Mouse (Mus musculus): ENCODE data around the gene Cpvl. TPM values are rescaled to one million over a fixed set of nuclear protein-coding genes. Genes with fewer than 3 reads are reported as not detected.

Gene Cpvl
- polyA plus RNA-seq, 1 experiment from 2014 or later: not detected

DNA sequence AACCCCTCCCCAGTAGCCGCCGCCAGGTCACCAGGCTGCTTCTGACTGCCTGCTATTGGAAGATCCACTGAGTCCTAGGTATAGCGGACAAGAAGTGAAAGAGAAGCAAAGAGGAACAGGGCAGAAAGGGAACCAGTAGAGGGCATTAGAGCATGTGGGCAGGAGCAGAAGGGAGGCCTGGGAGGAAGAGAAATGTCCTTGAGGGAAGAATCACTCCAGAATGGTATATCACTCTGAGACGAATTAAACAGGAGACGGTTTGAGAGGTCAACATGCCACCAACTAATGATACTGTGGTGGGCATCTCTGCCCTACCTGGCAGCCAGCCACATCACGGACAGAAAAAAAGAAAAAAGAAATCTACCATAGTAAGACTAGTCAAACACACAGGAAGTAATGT lies 9.9 kb downstream of the Cpvl start:
- H3K9me3 ChIP-seq (replicated peaks): no peaks in the 10 kb centered on the region
- WGBS: 89% methylated on average over 6 of the region's 6 CpGs
- no peaks in the 10 kb centered on the region for H3K36me3 ChIP-seq (ENCODE audit: poor library complexity, severe bottlenecking)
- peaks cover 44% of the 10 kb centered on the region for H3K4me1 ChIP-seq
- no peak overlapping the region for H3K27ac ChIP-seq
- H3K4me3 ChIP-seq: no peak overlapping the region
- H3K9ac ChIP-seq: no peak overlapping the region
- ATAC-seq: no peak
- no peaks in the 10 kb centered on the region for H3K27me3 ChIP-seq
- H3K4me2 ChIP-seq: no peak overlapping the region

DNA sequence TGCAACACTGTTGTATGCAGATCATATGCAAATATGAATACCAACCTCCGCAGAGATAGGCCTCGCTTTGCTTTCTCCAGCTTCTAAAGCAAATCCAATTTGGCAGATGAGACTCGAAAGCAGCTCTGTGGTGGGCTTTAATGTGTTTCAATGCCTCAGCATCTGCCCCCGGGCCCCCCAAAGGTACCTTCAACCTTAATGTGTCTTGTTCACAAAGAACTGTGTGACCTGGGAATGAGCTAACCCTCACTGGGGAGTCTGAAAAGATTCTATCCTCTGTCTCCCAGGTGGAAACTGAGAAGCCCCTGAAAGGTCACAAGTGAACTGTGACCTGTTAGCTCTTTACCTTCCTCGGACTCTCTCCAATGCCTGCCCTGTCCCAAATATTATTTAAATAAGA lies 11.9 kb downstream of the Cpvl start:
- ATAC-seq: no peak
- Histone ChIP-seq H3K27ac (no peak overlapping the region), H3K4me3 (no peak overlapping the region), H3K27me3 (no peaks in the 10 kb centered on the region), H3K4me1 (peaks cover 30% of the 10 kb centered on the region), H3K9ac (no peak overlapping the region), H3K9me3 (replicated peaks) (no peaks in the 10 kb centered on the region), H3K4me2 (no peak overlapping the region), H3K36me3 (ENCODE audit: poor library complexity, severe bottlenecking) (no peaks in the 10 kb centered on the region)
- 66% methylated on average over 5 of the region's 5 CpGs for WGBS

DNA sequence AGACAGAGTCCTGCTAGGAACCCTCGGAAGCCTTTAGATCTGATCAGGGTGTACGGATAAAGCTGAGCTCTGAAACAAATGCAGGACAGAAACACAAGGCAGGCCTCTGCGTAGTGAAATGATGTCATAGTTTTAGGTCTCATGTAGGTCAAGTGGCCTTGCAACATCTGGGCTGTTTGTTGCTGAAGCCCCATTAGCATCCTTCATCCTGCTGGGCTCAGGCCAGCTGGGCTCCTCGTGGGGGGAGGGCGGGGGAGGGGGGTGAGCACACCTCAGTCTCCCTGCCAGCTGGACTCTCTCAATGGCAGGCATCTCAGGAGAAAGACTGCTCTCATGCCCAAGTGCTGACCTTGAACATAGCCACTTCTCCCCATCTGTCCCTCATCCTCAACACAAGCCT lies 12.6 kb downstream of the Cpvl start:
- ATAC-seq: no peak
- no peak overlapping the region for H3K4me2 ChIP-seq
- H3K27me3 ChIP-seq: no peaks in the 10 kb centered on the region
- no peak overlapping the region for H3K27ac ChIP-seq
- H3K9me3 ChIP-seq (replicated peaks): no peaks in the 10 kb centered on the region
- H3K36me3 ChIP-seq (ENCODE audit: poor library complexity, severe bottlenecking): no peaks in the 10 kb centered on the region
- 20% methylated on average over 5 of the region's 5 CpGs for WGBS
- H3K4me3 ChIP-seq: no peak overlapping the region
- H3K4me1 ChIP-seq: peaks cover 23% of the 10 kb centered on the region
- H3K9ac ChIP-seq: no peak overlapping the region

DNA sequence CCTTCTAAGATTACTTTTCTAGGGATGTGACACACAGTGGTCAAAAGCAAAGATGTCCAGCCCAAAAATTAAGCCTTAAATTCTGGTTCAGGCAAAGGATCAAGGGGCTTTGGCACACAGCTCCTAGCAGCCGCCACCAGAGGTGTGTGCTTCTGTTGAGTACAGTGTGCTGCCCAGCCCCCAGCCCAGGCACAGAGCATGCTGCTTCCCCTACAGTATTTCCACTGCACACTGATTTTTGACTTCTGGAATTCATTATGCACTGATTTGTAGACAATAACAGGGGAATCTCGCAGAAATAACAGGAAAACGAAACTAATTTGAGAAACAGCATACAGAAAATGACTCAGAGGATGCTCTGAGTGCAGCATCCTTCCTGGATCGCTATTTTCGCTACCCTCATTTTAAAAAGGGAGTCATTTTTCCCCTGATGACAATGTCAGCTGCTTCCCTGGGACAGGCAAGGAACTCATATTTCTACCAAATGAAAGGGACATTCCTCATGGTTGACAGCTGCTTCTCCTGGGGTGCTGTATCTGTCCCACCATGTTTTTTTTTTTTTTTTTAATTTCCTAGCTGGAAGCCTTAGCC lies 14.5 kb downstream of the Cpvl start:
- H3K36me3 ChIP-seq (ENCODE audit: poor library complexity, severe bottlenecking): no peaks in the 10 kb centered on the region
- H3K27ac ChIP-seq: no peak overlapping the region
- H3K9ac ChIP-seq: no peak overlapping the region
- no peak overlapping the region for H3K4me3 ChIP-seq
- H3K4me2 ChIP-seq: no peak overlapping the region
- no peak for ATAC-seq
- H3K4me1 ChIP-seq: peaks cover 17% of the 10 kb centered on the region
- no peaks in the 10 kb centered on the region for H3K9me3 ChIP-seq (replicated peaks)
- 83% methylated on average over 5 of the region's 5 CpGs for WGBS
- no peaks in the 10 kb centered on the region for H3K27me3 ChIP-seq

DNA sequence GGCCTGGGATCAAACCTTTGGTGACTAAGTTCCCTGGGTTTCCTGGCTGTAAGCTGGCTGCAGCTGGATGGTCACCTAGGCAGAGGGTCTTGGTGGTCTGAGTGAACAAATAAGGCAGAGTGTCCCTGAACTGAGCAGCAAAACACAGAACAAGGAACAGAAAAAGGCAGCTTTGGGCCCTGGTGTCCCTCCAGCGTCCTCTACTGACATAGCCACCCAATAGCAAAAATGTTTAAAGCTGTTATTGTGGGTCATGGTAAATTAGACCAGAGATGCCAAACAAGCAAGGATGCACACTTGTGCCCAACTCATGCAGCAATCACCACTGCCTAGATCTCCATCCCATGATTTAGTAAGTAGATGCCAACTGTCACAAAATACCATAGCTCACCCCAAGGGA lies 16.5 kb downstream of the Cpvl start:
- H3K4me2 ChIP-seq: no peak overlapping the region
- no peaks in the 10 kb centered on the region for H3K36me3 ChIP-seq (ENCODE audit: poor library complexity, severe bottlenecking)
- H3K27me3 ChIP-seq: no peaks in the 10 kb centered on the region
- 71% methylated on average over 1 of the region's 1 CpGs for WGBS
- H3K4me3 ChIP-seq: no peak overlapping the region
- H3K27ac ChIP-seq: no peak overlapping the region
- ATAC-seq: no peak
- no peak overlapping the region for H3K9ac ChIP-seq
- H3K9me3 ChIP-seq (replicated peaks): no peaks in the 10 kb centered on the region
- H3K4me1 ChIP-seq: peaks cover 15% of the 10 kb centered on the region

DNA sequence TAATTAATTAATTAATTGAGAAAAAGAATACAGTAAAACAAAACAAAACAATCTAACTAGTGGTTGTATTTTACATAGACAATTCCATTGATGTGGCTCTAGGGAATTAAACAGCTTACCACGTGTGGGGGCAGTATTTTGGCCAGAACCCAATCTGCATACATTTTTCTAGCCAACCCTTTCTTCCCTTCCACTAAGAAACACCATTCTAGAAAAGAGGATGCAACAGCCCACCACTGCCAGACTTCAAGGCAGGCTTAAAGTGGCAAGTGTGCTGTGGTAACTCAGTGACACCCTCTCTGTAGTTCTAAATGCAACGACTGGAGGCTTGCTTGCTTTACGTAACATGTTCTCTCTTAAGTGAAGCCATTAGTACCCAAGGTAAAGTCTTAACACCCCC lies 18.6 kb downstream of the Cpvl start:
- no peak overlapping the region for H3K4me2 ChIP-seq
- H3K4me1 ChIP-seq: peaks cover 6% of the 10 kb centered on the region; the same call in 1 of the 2 replicates
- WGBS: 73% methylated on average over 3 of the region's 3 CpGs
- 0 out of 2 replicates have a peak, but pooled peaks cover 5% of the 10 kb centered on the region for H3K27me3 ChIP-seq
- ATAC-seq: no peak
- no peaks in the 10 kb centered on the region for H3K9me3 ChIP-seq (replicated peaks)
- H3K27ac ChIP-seq: no peak overlapping the region
- no peaks in the 10 kb centered on the region for H3K36me3 ChIP-seq (ENCODE audit: poor library complexity, severe bottlenecking)
- H3K4me3 ChIP-seq: no peak overlapping the region
- no peak overlapping the region for H3K9ac ChIP-seq

DNA sequence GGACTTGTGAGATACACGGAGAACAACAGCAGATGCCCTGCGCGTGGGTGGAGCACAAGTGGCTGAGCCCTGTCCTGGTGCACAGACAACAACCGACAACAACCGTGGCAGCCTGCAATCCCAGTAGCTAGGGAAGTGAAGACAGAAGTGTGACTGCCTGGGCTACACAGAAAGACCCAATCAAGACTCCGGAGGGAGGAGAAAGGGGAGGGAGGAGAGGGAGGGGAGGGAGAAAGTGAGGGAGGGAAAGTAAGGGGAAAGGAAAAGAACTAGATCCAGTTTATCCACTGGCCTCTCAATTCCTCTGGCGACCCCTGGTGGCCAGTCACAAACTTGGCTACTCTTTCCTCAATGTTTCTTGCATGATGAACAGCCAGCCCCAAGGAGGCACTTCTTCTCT lies 20.1 kb downstream of the Cpvl start:
- no peaks in the 10 kb centered on the region for H3K36me3 ChIP-seq (ENCODE audit: poor library complexity, severe bottlenecking)
- no peaks in the 10 kb centered on the region for H3K9me3 ChIP-seq (replicated peaks)
- WGBS: 10% methylated on average over 7 of the region's 7 CpGs
- H3K27me3 ChIP-seq: 0 out of 2 replicates have a peak, but pooled peaks cover 5% of the 10 kb centered on the region
- no peak overlapping the region for H3K9ac ChIP-seq
- no peaks in the 10 kb centered on the region for H3K4me1 ChIP-seq
- no peak overlapping the region for H3K27ac ChIP-seq
- no peak overlapping the region for H3K4me3 ChIP-seq
- H3K4me2 ChIP-seq: peak overlapping the region; percentile 37
- ATAC-seq: peak; percentile 55

DNA sequence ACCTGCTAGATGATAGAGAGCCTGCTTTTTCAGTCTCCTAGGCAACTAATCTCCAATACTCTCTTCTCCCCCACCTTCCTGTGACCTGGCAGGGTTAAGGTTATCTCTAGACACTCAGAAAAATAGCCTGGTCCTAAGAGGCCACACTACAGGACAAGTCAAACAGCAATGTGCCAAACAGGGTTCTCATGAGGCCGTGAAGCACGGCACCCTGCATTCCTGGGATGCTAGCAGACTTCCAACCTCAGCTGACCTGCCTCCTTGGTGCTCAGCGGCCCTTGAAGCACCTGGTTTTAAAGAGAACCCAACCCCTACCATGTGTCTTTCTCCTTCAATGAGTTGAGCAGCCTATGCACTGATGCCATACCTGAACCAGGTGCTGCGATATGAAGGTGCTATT lies 22.0 kb downstream of the Cpvl start:
- no peak overlapping the region for H3K9ac ChIP-seq
- H3K27me3 ChIP-seq: 0 out of 2 replicates have a peak, but pooled peaks cover 5% of the 10 kb centered on the region
- 77% methylated on average over 4 of the region's 4 CpGs for WGBS
- no peak overlapping the region for H3K27ac ChIP-seq
- H3K9me3 ChIP-seq (replicated peaks): no peaks in the 10 kb centered on the region
- H3K4me2 ChIP-seq: no peak overlapping the region
- ATAC-seq: no peak
- no peaks in the 10 kb centered on the region for H3K4me1 ChIP-seq
- no peaks in the 10 kb centered on the region for H3K36me3 ChIP-seq (ENCODE audit: poor library complexity, severe bottlenecking)
- H3K4me3 ChIP-seq: no peak overlapping the region

DNA sequence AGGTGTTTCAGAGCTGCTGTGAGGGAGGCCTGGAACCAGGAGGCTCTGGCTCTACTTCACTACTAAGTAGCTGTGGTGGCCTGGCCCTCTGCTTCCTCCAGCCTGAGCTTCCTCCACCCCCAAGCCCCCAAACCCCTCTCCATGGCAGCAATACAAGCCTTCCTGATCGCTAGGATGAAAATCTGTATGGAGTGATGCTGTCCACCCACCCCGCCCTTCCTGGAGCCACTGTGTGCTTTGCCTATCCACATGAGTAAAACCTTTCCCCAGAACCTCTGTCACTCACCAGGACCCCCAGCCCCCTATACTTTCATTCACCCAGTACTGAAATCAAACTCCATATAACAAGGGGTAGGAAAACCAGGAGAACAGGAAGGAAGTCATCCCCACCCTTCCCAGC lies 22.6 kb downstream of the Cpvl start:
- WGBS: 90% methylated on average over 2 of the region's 2 CpGs
- H3K27me3 ChIP-seq: 0 out of 2 replicates have a peak, but pooled peaks cover 5% of the 10 kb centered on the region
- H3K4me2 ChIP-seq: no peak overlapping the region
- no peak overlapping the region for H3K9ac ChIP-seq
- no peaks in the 10 kb centered on the region for H3K4me1 ChIP-seq
- no peak overlapping the region for H3K27ac ChIP-seq
- no peaks in the 10 kb centered on the region for H3K9me3 ChIP-seq (replicated peaks)
- no peak overlapping the region for H3K4me3 ChIP-seq
- no peaks in the 10 kb centered on the region for H3K36me3 ChIP-seq (ENCODE audit: poor library complexity, severe bottlenecking)
- no peak for ATAC-seq

DNA sequence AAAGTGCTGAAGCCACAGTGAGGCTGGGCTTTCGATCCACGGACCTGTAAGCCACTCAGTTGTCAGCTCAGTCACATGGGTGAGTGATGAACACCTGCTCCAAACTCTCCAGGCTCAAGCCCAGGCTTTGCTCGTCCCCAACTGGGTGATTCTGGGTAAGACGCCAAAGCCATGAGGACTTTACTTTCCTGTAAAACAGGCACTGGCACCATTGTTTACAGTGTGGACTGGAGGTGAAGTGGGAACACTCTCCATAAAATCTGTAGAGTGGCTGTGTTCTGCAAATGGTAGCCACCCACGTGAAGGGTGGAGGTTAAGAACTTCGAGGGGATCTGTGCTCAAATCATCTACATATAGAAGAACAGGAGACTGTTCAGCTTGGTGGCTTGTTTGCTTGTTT lies 23.2 kb downstream of the Cpvl start:
- no peak overlapping the region for H3K4me3 ChIP-seq
- WGBS: 83% methylated on average over 6 of the region's 6 CpGs
- no peak for ATAC-seq

DNA sequence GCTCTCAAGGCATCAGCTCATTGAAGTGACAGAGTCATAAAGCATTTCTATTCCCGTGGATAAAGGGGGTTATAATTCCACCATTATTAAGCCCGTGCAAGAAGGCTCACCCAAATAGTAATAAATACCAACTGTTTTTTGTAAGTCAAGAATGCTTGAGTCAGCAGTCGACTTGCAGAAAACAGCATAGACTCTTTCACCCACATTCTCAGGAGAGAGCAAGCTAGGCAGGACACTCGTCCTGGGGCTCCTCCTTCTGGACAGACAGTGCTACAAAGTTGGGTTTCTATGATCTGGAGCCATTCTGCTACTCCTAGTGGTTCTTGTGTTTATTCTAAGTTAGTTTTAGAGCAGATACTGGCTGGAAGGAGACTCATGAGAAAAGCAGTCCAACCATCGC lies 24.4 kb downstream of the Cpvl start:
- no peak for ATAC-seq
- Histone ChIP-seq H3K9ac (no peak overlapping the region), H3K4me3 (no peak overlapping the region), H3K4me1 (peaks cover 9% of the 10 kb centered on the region), H3K27me3 (0 out of 2 replicates have a peak, but pooled peaks cover 5% of the 10 kb centered on the region), H3K36me3 (ENCODE audit: poor library complexity, severe bottlenecking) (no peaks in the 10 kb centered on the region), H3K9me3 (replicated peaks) (no peaks in the 10 kb centered on the region), H3K27ac (no peak overlapping the region), H3K4me2 (no peak overlapping the region)
- 57% methylated on average over 5 of the region's 5 CpGs for WGBS

More for the DNA sequence above, 23.2 kb downstream of the Cpvl start:
- Histone ChIP-seq H3K9me3 (replicated peaks) (no peaks in the 10 kb centered on the region), H3K9ac (no peak overlapping the region), H3K4me1 (peaks cover 5% of the 10 kb centered on the region), H3K27ac (no peak overlapping the region), H3K27me3 (0 out of 2 replicates have a peak, but pooled peaks cover 5% of the 10 kb centered on the region), H3K4me2 (no peak overlapping the region), H3K36me3 (ENCODE audit: poor library complexity, severe bottlenecking) (no peaks in the 10 kb centered on the region)

DNA sequence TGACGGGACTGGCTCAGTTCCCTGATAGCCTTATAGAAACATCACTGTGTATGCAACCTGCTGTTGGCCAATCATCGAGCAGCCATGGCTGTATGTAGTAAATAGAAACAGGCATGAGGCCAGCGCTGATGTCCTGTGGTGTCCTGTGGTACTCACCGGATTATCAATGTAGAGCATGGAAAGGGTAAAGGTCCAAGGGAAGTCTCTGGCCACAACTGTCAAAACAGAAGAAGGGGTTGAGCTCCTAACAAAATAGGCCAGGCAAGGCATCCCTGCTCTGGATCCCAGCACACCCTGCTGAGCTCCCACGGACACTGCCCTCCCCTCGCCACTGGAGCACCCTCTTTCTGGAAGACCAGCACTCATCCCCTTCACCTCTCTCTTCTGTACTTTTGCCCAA lies 25.1 kb downstream of the Cpvl start:
- Histone ChIP-seq H3K4me3 (no peak overlapping the region), H3K4me1 (peaks cover 9% of the 10 kb centered on the region), H3K27me3 (0 out of 2 replicates have a peak, but pooled peaks cover 5% of the 10 kb centered on the region), H3K9me3 (replicated peaks) (no peaks in the 10 kb centered on the region), H3K4me2 (no peak overlapping the region), H3K9ac (no peak overlapping the region), H3K27ac (no peak overlapping the region), H3K36me3 (ENCODE audit: poor library complexity, severe bottlenecking) (no peaks in the 10 kb centered on the region)
- ATAC-seq: no peak
- 87% methylated on average over 6 of the region's 6 CpGs for WGBS

DNA sequence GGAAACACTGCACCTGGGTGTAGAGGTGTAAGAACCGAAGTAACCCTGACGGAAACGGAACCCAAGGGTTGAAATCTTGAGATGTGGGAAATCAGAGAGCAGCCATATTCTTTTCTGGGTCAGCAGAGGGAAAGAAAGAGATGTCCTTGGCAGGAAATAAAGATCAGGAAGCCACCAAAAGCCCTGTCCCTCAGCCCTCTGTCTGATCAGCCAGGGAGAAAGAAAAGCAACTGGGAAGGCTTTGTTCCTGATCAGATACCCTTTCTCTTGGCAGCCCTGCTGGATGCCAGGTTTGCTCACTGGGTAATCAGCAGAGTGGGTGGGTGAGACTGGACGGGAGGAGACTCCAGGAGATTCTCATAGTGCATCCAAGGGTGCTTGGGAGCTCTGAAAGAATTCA lies 27.1 kb downstream of the Cpvl start:
- H3K36me3 ChIP-seq (ENCODE audit: poor library complexity, severe bottlenecking): no peaks in the 10 kb centered on the region
- 0 out of 2 replicates have a peak, but pooled peaks cover 5% of the 10 kb centered on the region for H3K27me3 ChIP-seq
- 63% methylated on average over 4 of the region's 4 CpGs for WGBS
- no peak for ATAC-seq
- no peak overlapping the region for H3K27ac ChIP-seq
- H3K4me1 ChIP-seq: peaks cover 9% of the 10 kb centered on the region
- H3K4me2 ChIP-seq: no peak overlapping the region
- no peaks in the 10 kb centered on the region for H3K9me3 ChIP-seq (replicated peaks)
- no peak overlapping the region for H3K4me3 ChIP-seq
- H3K9ac ChIP-seq: no peak overlapping the region
